Mouse (Mus musculus) ES-E14 (cell line): Measurements from ENCODE around the gene Lin54.

Experiments
- CHD2 ChIP-seq: IDR thresholded peaks from 2 replicates; pipeline ENCODE4 v1.6.1; 2014; ENCODE audit warnings: mild to moderate bottlenecking, low read depth, low read length, inconsistent platforms
- HCFC1 ChIP-seq: IDR thresholded peaks from 2 replicates; pipeline ENCODE4 v1.6.1; 2012; ENCODE audit warnings: low read length, inconsistent platforms, borderline replicate concordance; ENCODE audit not compliant: insufficient read depth
- MAFK ChIP-seq: IDR thresholded peaks from 2 replicates; pipeline ENCODE4 v1.6.1; 2014; ENCODE audit warnings: mild to moderate bottlenecking, low read depth, low read length, inconsistent platforms; ENCODE audit not compliant: insufficient read depth
- ZC3H11A ChIP-seq: IDR thresholded peaks from 2 replicates; pipeline ENCODE4 v1.6.1; 2012; ENCODE audit warnings: low read depth, mild to moderate bottlenecking, inconsistent platforms, low read length, borderline replicate concordance
- ZNF384 ChIP-seq: IDR thresholded peaks from 2 replicates; pipeline ENCODE4 v1.6.1; 2012; ENCODE audit warnings: low read depth, low read length, inconsistent platforms

DNA sequence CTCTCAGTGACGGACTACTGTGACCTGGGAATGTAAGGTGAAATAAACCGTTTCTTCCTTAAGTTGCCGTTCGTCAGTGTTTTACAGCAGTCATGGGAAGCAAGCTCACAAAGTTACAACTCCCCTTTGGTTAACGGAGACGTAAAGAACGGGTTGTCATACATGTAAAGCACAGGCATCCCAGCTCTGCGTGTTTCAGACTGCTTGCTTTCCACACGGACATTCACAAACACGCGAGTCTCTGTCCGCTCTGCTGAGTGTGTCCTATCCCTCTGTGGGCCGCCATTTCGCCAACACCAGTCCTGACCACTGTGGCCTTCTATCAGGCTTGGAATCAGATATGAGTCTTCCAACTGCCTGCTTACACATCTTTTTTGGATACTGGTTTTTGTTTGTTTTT lies 61.6 kb downstream of the Lin54 start:
- TF ChIP-seq HCFC1 (no peak), ZNF384 (no peak), CHD2 (no peak), ZC3H11A (no peak), MAFK (no peak)
